Mouse (Mus musculus) limb, embryonic 10.5 days (tissue): ENCODE data around the gene Cstb. TPM values are rescaled to one million over a fixed set of nuclear protein-coding genes. Genes with fewer than 3 reads are reported as not detected.
"Not testable (repeated sequence)": the region's sequence is repeated elsewhere in the genome, so short reads cannot be mapped to it uniquely, and the experiment has no call there.

Experiments
- DNase-seq: peaks from one replicate; pipeline ENCODE4 v3.0.0-alpha.2; 2017; ENCODE audit warnings: low spot score
- H3K27ac ChIP-seq: fragments of 300-500 bp; sonication (generic); 2 replicates; pipeline ENCODE4 v1.5.1; 2016; ENCODE audit warnings: mild to moderate bottlenecking
- H3K27me3 ChIP-seq: fragments of 300-500 bp; sonication (generic); 2 replicates; pipeline ENCODE4 v1.6.1; 2016; ENCODE audit warnings: low read depth, mild to moderate bottlenecking; ENCODE audit not compliant: poor library complexity, severe bottlenecking
- H3K36me3 ChIP-seq: fragments of 300-500 bp; sonication (generic); 2 replicates; pipeline ENCODE4 v1.6.1; 2016; ENCODE audit warnings: mild to moderate bottlenecking, moderate library complexity
- H3K4me1 ChIP-seq: fragments of 300-500 bp; sonication (generic); 2 replicates; pipeline ENCODE4 v1.6.1; 2016
- H3K4me3 ChIP-seq: fragments of 300-500 bp; sonication (generic); 2 replicates; pipeline ENCODE4 v1.5.1; 2016; ENCODE audit warnings: mild to moderate bottlenecking, moderate library complexity
- H3K9me3 ChIP-seq: fragments of 300-500 bp; sonication (generic); replicated peaks from 2 replicates; pipeline ENCODE4 v1.6.1; 2016; ENCODE audit warnings: mild to moderate bottlenecking
- WGBS: fragments of 180-500 bp; shearing (Covaris S2); methylation state at CpG from one replicate; pipeline ENCODE4 v1.1.7; 2016; 5-methylcytosine and 5-hydroxymethylcytosine counted together
- polyA plus RNA-seq: library from polyadenylated mRNA; unstranded; fragments of >200 nt; fragmentation: Nextera tagmentation; extraction: Ambion mirVana; gene quantifications from 2 replicates; pipeline ENCODE4 v1.2.1, GENCODE M21; 2016

Cstb gene
- polyA plus RNA-seq, 1 experiment from 2014 or later, result 152 TPM

DNA sequence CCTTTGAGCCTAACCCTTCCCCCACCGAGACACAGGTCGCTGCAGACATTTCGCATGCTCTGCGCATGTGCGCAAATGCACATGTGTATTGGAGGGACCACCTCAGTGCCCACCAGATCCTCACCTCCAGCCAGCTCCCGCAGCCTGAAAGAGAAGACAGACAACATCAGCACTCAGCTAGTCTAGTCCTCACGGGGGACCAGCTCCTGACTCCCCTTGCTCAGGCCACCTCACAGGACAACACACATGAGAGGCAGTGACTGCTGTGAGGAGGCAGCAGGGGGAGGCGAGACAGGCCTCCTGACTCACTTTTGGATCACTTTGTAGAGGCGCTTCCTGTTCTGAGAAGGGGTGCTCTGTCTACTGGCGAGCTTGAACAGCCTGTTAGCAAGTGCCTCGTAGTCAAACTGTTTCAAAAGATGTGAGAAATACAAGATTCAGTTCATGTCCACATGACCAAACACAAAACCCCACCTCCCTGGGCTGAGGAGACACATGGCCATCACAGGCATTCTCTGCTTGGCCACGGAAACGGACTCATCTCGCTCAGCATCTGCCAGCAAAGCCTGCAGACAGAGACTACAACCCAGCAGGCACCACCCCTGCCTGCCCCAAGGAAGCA lies 23.1 kb upstream of the Cstb start:
- Histone ChIP-seq H3K9me3 (no peaks in the 10 kb centered on the region), H3K36me3 (peaks cover 89% of the 10 kb centered on the region), H3K4me3 (no peak overlapping the region), H3K27ac (no peak overlapping the region), H3K4me1 (peaks cover 15% of the 10 kb centered on the region), H3K27me3 (no peaks in the 10 kb centered on the region)
- no peak for DNase-seq
- 92% methylated on average over 14 of the region's 14 CpGs for WGBS

DNA sequence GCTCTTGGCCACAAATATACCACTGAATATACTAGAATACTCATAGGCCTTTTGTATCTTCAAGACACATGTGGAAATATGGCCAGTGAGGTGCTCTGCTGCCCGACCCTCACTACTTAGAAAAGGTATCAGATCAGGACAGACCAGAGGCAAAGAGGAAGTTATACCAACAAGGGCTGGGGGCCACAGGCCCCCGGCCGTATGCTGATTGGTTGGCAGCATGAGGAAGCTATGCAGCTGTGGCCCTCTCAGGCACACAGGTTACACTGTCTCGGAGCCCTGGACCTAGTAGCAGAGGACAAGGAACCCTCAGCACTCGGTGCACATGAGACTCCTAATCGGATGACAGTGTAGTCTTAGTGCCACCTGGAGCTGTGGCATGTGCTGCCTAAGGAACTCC lies 19.3 kb upstream of the Cstb start:
- H3K9me3 ChIP-seq, result no peaks in the 10 kb centered on the region
- peaks cover 3% of the 10 kb centered on the region; the same call in 1 of the 2 replicates for H3K4me1 ChIP-seq
- no peak for DNase-seq
- H3K27me3 ChIP-seq, result no peaks in the 10 kb centered on the region
- 89% methylated on average over 6 of the region's 6 CpGs for WGBS
- H3K36me3 ChIP-seq, result peaks cover 97% of the 10 kb centered on the region
- no peak overlapping the region for H3K4me3 ChIP-seq
- no peak overlapping the region for H3K27ac ChIP-seq

DNA sequence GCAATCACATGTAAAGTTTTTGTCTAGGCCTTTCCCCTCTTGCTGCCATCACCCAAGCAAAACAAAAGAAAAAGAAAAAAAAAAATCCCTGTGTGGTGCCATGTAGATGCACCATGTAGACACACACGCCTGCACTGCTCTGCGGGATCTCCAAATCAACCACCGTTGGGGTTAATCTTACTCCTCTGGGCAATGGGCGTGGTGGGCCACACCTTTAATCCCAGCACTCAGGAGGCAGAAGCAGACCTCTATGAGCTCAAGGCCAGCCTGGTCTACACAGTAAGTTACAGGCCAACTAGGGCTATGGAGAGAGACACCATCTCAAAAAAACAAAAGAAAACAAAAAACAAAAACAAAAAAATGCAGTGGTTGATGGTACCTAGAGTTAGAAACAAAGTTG lies 18.3 kb upstream of the Cstb start:
- H3K36me3 ChIP-seq, result peaks cover 89% of the 10 kb centered on the region
- H3K4me1 ChIP-seq, result peaks cover 11% of the 10 kb centered on the region
- no peaks in the 10 kb centered on the region for H3K9me3 ChIP-seq
- no peaks in the 10 kb centered on the region for H3K27me3 ChIP-seq
- DNase-seq, result no peak
- H3K4me3 ChIP-seq, result no peak overlapping the region
- 93% methylated on average over 4 of the region's 4 CpGs for WGBS
- no peak overlapping the region for H3K27ac ChIP-seq

DNA sequence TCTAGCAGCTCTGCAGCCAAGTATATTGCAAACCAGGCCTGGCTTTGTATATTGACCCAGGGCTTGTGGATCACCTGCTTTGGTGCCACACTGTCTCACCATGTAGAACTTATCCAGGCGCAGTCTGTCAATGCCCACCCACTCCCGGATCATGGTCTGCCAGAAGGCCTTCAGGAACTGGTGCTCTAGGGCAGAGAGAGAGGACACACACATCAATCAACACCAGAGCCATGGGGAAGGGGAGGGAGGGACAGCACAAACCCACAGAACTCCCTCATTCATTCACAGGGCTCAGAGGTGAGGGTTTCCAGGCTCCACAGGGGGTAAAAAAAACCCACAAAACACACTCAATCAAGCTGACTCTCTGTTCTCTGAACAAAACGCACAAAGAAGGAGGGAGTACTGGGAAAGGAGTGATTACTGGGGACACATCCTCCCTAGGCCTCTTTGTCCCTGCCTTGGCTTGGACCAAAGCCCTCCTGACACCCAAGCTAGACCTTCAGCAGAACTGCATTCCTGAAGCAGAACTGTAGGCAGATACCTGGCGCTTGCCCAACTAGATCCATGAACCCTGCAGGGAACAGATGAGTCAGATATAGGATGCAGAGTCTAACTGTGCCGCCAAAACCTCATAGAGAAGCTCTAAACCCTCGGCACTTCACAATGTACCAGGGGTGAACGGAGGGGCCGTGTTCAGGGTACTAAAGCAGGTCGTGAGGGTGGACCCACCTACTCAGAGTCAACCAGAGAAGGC lies 16.3 kb upstream of the Cstb start:
- Histone ChIP-seq H3K9me3 (no peaks in the 10 kb centered on the region), H3K27ac (no peak overlapping the region), H3K4me3 (no peak overlapping the region), H3K27me3 (no peaks in the 10 kb centered on the region), H3K36me3 (peaks cover 68% of the 10 kb centered on the region), H3K4me1 (peaks cover 15% of the 10 kb centered on the region)
- WGBS, result 94% methylated on average over 9 of the region's 9 CpGs
- no peak for DNase-seq

DNA sequence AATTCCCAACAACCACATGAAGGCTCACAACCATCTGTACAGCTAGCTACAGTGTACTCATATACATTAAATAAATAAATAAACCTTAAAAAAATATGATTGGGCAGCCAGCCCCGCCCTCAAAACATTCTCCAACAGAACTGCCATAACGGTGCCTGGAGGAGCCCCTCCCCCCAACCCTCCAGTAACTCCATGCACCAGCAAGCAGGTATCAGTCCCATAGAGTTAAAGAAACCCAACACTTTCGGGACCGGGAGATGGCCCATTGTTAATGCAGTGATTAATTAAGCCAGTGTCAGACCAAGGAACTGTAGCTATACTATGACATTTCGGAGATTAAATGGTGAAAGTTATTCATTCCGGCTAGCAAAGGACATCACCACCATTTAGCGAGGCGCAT lies 13.6 kb upstream of the Cstb start:
- Histone ChIP-seq H3K9me3 (no peaks in the 10 kb centered on the region), H3K36me3 (peaks cover 43% of the 10 kb centered on the region), H3K27me3 (no peaks in the 10 kb centered on the region), H3K27ac (peak overlapping the region; percentile 91), H3K4me3 (peak overlapping the region; percentile 92), H3K4me1 (peaks cover 15% of the 10 kb centered on the region)
- DNase-seq, result no peak
- 19% methylated on average over 8 of the region's 8 CpGs for WGBS

DNA sequence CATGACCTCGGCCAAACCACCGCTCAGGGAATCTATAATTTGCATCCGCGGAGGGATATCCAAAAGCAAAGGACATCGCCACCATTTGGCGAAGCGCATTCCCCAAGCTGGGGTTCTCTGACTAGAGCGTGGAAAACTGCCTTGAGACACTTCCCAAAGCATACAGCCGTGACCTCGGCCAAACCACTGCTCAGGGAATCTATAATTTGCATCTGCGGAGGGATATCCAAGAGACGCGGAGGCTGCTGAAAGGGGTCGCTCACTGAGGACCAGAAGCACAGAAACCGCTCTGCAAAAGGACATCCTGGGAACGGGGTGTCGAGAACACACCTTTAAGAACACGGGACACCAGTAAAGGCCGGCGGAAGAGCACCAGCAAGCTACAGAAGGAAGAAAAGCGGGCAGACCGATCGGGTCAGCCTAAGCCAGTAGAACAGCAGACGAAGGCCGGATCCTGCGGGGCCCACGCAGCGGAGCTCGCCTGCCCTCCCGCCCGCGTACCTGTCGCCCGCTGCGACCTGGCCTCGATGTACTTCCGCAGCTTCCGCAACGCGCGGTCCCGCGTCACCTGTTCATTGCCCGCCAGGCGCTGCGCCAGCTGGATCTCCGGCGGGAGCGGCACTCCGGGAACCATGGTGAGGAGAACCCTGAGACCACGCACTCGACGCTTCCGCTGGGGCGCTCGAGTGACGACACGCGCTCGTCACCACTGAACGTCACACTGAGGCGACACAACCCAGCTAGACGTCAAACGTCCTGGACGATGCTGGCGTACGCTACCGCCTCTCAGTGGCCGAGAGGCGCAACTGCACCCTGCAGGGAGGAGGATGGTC lies 12.9 kb upstream of the Cstb start, which contains the start of gene Rrp1:
Gene Rrp1, minus strand, starts transcription at position 725 of the 833 bp plus-strand sequence.
- H3K27ac ChIP-seq, result peak within 1 kb of the TSS; percentile 91
- peaks cover 36% of the 10 kb centered on the region for H3K36me3 ChIP-seq
- under 1% methylated on average over 70 of the region's 70 CpGs for WGBS
- DNase-seq, result peak; percentile 98
- H3K9me3 ChIP-seq, result no peaks in the 10 kb centered on the region
- H3K4me3 ChIP-seq, result peak within 1 kb of the TSS; percentile 92
- no peaks in the 10 kb centered on the region for H3K27me3 ChIP-seq
- peaks cover 15% of the 10 kb centered on the region for H3K4me1 ChIP-seq

DNA sequence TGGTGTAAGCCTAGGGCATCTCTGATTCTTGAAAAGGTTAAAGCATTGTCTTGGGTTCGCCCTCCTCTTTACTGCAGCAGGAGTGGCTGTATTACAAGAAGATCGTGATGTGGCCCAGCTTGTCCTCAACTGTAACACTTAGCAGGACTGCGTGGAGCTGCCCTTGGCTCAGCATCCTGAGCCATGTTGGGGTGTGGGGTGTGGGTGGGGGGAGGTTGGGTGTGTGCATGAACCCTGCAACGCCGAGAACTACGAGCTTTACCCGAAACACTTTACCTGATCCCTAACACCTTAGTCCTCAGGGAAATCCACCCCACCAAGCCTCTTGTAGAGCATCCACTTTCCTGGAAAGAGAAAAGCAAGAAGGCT lies 12.3 kb upstream of the Cstb start:
- Histone ChIP-seq H3K4me3 (peak overlapping the region; percentile 92), H3K9me3 (no peaks in the 10 kb centered on the region), H3K27ac (peak overlapping the region; percentile 91), H3K4me1 (peaks cover 15% of the 10 kb centered on the region), H3K36me3 (peaks cover 32% of the 10 kb centered on the region), H3K27me3 (no peaks in the 10 kb centered on the region)
- 37% methylated on average over 7 of the region's 7 CpGs for whole genome bisulfite sequencing
- no peak for DNase-seq

DNA sequence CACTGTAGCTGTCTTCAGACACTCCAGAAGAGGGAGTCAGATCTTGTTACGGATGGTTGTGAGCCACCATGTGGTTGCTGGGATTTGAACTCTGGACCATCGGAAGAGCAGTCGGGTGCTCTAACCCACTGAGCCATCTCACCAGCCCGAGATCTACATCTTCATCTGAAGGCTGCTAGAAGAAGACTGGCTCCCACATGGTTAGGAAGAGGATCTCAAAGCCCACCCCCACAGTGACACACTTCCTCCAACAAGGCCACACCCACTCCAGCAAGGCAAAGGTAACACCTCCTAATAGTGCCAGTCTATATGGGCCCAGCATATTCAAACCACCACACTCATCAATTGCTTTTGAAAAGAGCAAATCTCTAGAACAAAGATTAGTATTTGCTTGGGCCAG lies 10.5 kb upstream of the Cstb start:
- H3K36me3 ChIP-seq, result peaks cover 14% of the 10 kb centered on the region
- not testable (repeated sequence) for H3K27me3 ChIP-seq, H3K9me3 ChIP-seq, H3K4me3 ChIP-seq, DNase-seq, H3K27ac ChIP-seq
- H3K4me1 ChIP-seq, result peaks cover 15% of the 10 kb centered on the region
- WGBS, result 85% methylated on average over 3 of the region's 4 CpGs

DNA sequence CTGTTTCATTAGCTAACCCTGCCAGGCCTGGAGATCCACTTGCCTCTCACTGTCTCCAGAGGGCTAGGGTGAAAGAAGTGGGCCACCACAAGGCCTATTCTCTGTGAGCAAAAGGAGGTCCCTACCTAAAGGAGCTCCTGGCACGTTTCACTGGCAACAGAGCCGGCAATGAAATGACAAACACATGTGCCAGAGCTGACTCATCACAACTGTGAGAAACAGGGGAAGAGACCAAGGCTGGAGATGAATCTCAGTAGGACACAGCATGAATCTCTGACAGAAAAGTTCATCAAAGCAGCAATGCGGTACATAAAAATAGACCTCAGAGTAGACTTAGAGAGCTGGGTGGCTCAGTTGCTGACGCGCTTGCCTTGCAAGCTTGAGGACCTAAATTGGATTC lies 7.6 kb upstream of the Cstb start:
- 54% methylated on average over 5 of the region's 5 CpGs for WGBS
- H3K4me1 ChIP-seq, result peaks cover 4% of the 10 kb centered on the region; the same call in 1 of the 2 replicates
- H3K27ac ChIP-seq, result no peak overlapping the region

DNA sequence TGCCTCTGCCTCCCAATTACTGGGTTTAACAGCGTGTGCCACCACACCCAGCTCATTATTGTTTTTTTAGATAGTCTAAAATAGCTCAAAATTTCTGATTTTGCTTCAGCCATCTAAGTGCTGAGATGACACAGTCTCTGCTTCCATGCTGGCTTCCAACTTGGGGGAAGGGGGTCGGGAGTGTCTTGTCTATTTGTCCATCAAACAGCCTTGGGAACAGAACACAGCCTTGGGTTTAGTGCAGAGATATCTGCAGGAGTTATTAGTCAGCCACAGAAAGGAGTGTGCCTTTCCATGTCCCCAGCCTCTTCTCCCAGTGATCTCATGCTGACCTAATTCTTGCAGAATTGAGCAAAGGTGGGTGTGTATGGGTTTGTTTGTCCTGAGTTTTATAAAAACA lies 6.7 kb upstream of the Cstb start:
- H3K36me3 ChIP-seq, result no peaks in the 10 kb centered on the region
- WGBS, result 86% methylated on average over 2 of the region's 2 CpGs
- H3K27ac ChIP-seq, result no peak overlapping the region
- H3K9me3 ChIP-seq, result no peaks in the 10 kb centered on the region
- no peaks in the 10 kb centered on the region for H3K27me3 ChIP-seq
- no peaks in the 10 kb centered on the region for H3K4me1 ChIP-seq
- H3K4me3 ChIP-seq, result no peak overlapping the region
- DNase-seq, result no peak

More for the DNA sequence above, 7.6 kb upstream of the Cstb start:
- DNase-seq, result no peak
- Histone ChIP-seq H3K4me3 (no peak overlapping the region), H3K9me3 (no peaks in the 10 kb centered on the region), H3K36me3 (no peaks in the 10 kb centered on the region), H3K27me3 (no peaks in the 10 kb centered on the region)

DNA sequence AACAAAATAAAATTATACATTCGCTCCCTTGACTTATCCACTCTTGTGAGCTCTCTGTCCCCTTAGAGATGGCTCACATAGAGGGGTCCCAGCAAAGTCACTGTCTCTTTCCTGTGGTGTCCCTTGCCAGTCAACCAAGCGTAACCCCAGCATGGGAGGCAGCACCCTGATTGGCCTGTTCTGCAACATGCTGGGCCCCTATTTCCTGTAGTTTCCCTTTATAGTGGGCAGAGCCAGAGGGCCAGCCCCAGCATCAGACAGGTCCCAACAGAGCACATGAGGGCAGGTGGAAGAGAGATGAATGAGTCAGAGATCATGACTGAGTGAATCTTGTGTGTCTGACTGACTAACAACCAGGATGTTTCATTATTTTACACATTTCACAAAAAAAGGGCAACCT lies 4.5 kb upstream of the Cstb start:
- Histone ChIP-seq H3K27me3 (no peaks in the 10 kb centered on the region), H3K4me3 (no peak overlapping the region), H3K4me1 (peaks cover 11% of the 10 kb centered on the region), H3K9me3 (no peaks in the 10 kb centered on the region), H3K36me3 (no peaks in the 10 kb centered on the region), H3K27ac (no peak overlapping the region)
- 89% methylated on average over 2 of the region's 2 CpGs for WGBS
- DNase-seq, result no peak

DNA sequence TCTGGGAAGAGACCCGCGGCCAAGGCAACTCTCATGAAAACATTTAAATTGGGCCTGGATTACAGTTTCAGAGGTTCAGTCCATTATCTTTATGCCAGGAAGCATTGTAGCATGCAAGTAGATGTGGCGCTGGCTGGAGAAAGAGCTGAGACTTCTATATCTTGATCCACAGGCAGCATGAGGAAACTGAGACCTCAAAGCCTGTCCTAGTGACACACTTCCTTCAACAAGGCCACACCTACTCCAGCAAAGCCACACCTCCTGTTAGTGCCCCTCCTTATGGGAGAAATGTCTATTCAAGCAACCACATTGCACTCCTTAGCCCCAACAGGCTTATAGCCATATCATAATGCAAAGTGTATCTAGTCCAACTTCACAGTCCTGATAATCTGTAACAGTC lies 2.9 kb upstream of the Cstb start:
- Histone ChIP-seq H3K4me3 (no peak overlapping the region), H3K4me1 (peaks cover 18% of the 10 kb centered on the region), H3K9me3 (no peaks in the 10 kb centered on the region), H3K36me3 (peaks cover 8% of the 10 kb centered on the region), H3K27ac (no peak overlapping the region), H3K27me3 (no peaks in the 10 kb centered on the region)
- DNase-seq, result no peak
- 90% methylated on average over 3 of the region's 3 CpGs for WGBS
